Mouse (Mus musculus): Measurements from ENCODE around the gene Ear14. TPM values are rescaled to one million over a fixed set of nuclear protein-coding genes. Genes with fewer than 3 reads are reported as not detected.

The Ear14 gene
- polyA plus RNA-seq, 1 experiment, result not detected

GRCm38 (mm10) chr14:51253569-51253968, 50.4 kb downstream of the Ear14 start:
- H3K4me1 ChIP-seq (ENCODE audit: control insufficient read depth, insufficient read depth, insufficient read length), result no peaks in the 10 kb centered on the region
- no peak for DNase-seq (ENCODE audit: low read depth in 1 of 2, low spot score in 2 of 2)
- no peaks in the 10 kb centered on the region for H3K27me3 ChIP-seq (ENCODE audit: control insufficient read depth, insufficient read depth, low read length)
- H3K27ac ChIP-seq (ENCODE audit: insufficient read depth, low read length), result no peak overlapping the region
- H3K36me3 ChIP-seq (ENCODE audit: control insufficient read depth, insufficient read depth, low read length), result no peaks in the 10 kb centered on the region
- no peak overlapping the region for H3K4me3 ChIP-seq (ENCODE audit: extremely low read depth, insufficient read depth, insufficient read length)
- TF ChIP-seq CTCF (IDR thresholded peaks at IDR 0.05; ENCODE audit: extremely low read depth, insufficient read depth, insufficient read length, insufficient replicate concordance) (no peak), POLR2A (IDR thresholded peaks at IDR 0.05; ENCODE audit: low read depth, low read length) (no peak)
- 48% methylated on average over 1 of the region's 1 CpGs for WGBS

Other genes starting within 250 kb of the Ear14 start
- 2.7 and 3.1 TPM in 2 replicates for gene Pnp2, start 247.4 kb upstream of the Ear14 start, polyA plus RNA-seq (2012; rRNA removed)
- not detected in 2 replicates for gene Rnase10, start 195.6 kb upstream of the Ear14 start, polyA plus RNA-seq (2012; rRNA removed)
- not detected in 2 replicates for gene Rnase9, start 161.5 kb upstream of the Ear14 start, polyA plus RNA-seq (2012; rRNA removed)
- not detected in 2 replicates for gene Rnase11, start 153.2 kb upstream of the Ear14 start, polyA plus RNA-seq (2012; rRNA removed)
- 0.68 and 1.1 TPM in 2 replicates for gene Rnase12, start 145.7 kb upstream of the Ear14 start, polyA plus RNA-seq (2012; rRNA removed)
- gene Olfr750, start 129.0 kb upstream of the Ear14 start, polyA plus RNA-seq (2012; rRNA removed), result not detected in 2 replicates
- 18.2 TPM in 2 replicates for gene Rnase4, start 112.3 kb upstream of the Ear14 start, polyA plus RNA-seq (2012; rRNA removed)
- 2.8 and 3.5 TPM in 2 replicates for gene Ang, start 112.2 kb upstream of the Ear14 start, polyA plus RNA-seq (2012; rRNA removed)
- gene Eddm3b, start 89.0 kb upstream of the Ear14 start, polyA plus RNA-seq (2012; rRNA removed), result not detected in 2 replicates
- gene Rnase6, start 79.5 kb upstream of the Ear14 start, polyA plus RNA-seq (2012; rRNA removed), result 90.3 and 109 TPM in 2 replicates
- 1,669 and 1,717 TPM in 2 replicates for gene Rnase1, start 56.6 kb upstream of the Ear14 start, polyA plus RNA-seq (2012; rRNA removed)
- not detected in 2 replicates for gene Rnase2b, start 41.1 kb upstream of the Ear14 start, polyA plus RNA-seq (2012; rRNA removed)
- 0.09 TPM in 1 of 2 replicates, not detected in the other for gene Ang2, start 4.2 kb upstream of the Ear14 start, polyA plus RNA-seq (2012; rRNA removed)
- not detected in 2 replicates for gene Rnase2a, start 52.7 kb downstream of the Ear14 start, polyA plus RNA-seq (2012; rRNA removed)
- gene Gm7247, start 158.4 kb downstream of the Ear14 start, polyA plus RNA-seq (2012; rRNA removed), result not detected in 2 replicates
- not detected in 2 replicates for gene Vmn2r88, start 207.4 kb downstream of the Ear14 start, polyA plus RNA-seq (2012; rRNA removed)
- gene Vmn2r89, start 248.5 kb downstream of the Ear14 start, polyA plus RNA-seq (2012; rRNA removed), result not detected in 2 replicates

All from spleen, adult 2 months (tissue).